Mouse (Mus musculus): ENCODE data around the gene Hoxa13. TPM values are rescaled to one million over a fixed set of nuclear protein-coding genes. Genes with fewer than 3 reads are reported as not detected.

The Hoxa13 gene
- 1 to 10 TPM; 3.7 to 6.0 TPM for total RNA-seq (2021)
- long read RNA-seq, experiment 1, partial matches to known transcripts = 0 of 4 reads
- long read RNA-seq, experiment 1, other reads (novel, unspliced or antisense) = 0 of 4 reads
- long read RNA-seq, experiment 2, partial matches to known transcripts = 2 of 5 reads
- long read RNA-seq, experiment 2, other reads (novel, unspliced or antisense) = 0 of 5 reads

- DNase-seq (ENCODE audit: low spot score) = no peak
Observed at GRCm38 (mm10) chr6:52260654-52261575, at the start of gene Hoxa13. TSS of gene Hoxa13 (minus strand) at chr6:52260880.

- no peak for DNase-seq (ENCODE audit: low spot score)
Observed at GRCm38 (mm10) chr6:52310366-52310765, 49.7 kb upstream of the Hoxa13 start.

- DNase-seq (ENCODE audit: low spot score) = no peak
Observed at GRCm38 (mm10) chr6:52309766-52310165, 49.1 kb upstream of the Hoxa13 start.

- DNase-seq (ENCODE audit: low spot score) = peak; percentile 64
Observed at GRCm38 (mm10) chr6:52305877-52306389, 45.3 kb upstream of the Hoxa13 start.

- no peak for DNase-seq (ENCODE audit: low spot score)
Observed at GRCm38 (mm10) chr6:52303426-52303825, 42.7 kb upstream of the Hoxa13 start.

GRCm38 (mm10) chr6:52300806-52301205 is 40.1 kb upstream of the Hoxa13 start:
- peak; percentile 34 for DNase-seq (ENCODE audit: low spot score)

GRCm38 (mm10) chr6:52298511-52298910 is 37.8 kb upstream of the Hoxa13 start:
- DNase-seq (ENCODE audit: low spot score) = no peak

GRCm38 (mm10) chr6:52294616-52295015 is 33.9 kb upstream of the Hoxa13 start:
- no peak for DNase-seq (ENCODE audit: low spot score)

GRCm38 (mm10) chr6:52292328-52292727 is 31.6 kb upstream of the Hoxa13 start:
- DNase-seq (ENCODE audit: low spot score) = no peak

- peak; percentile 48 for DNase-seq (ENCODE audit: low spot score)
Observed at GRCm38 (mm10) chr6:52291021-52291860, 30.6 kb upstream of the Hoxa13 start.

- no peak for DNase-seq (ENCODE audit: low spot score)
Observed at GRCm38 (mm10) chr6:52290186-52290585, 29.5 kb upstream of the Hoxa13 start.

- DNase-seq (ENCODE audit: low spot score) = no peak
Observed at GRCm38 (mm10) chr6:52283896-52284295, 23.2 kb upstream of the Hoxa13 start.

GRCm38 (mm10) chr6:52281084-52281483 is 20.4 kb upstream of the Hoxa13 start:
- no peak for DNase-seq (ENCODE audit: low spot score)

GRCm38 (mm10) chr6:52276920-52277319 is 16.2 kb upstream of the Hoxa13 start:
- DNase-seq (ENCODE audit: low spot score) = no peak

GRCm38 (mm10) chr6:52276382-52276781 is 15.7 kb upstream of the Hoxa13 start:
- DNase-seq (ENCODE audit: low spot score) = no peak

- no peak for DNase-seq (ENCODE audit: low spot score)
Observed at GRCm38 (mm10) chr6:52275563-52276280, 15.0 kb upstream of the Hoxa13 start.

- no peak for DNase-seq (ENCODE audit: low spot score)
Observed at GRCm38 (mm10) chr6:52274576-52274975, 13.9 kb upstream of the Hoxa13 start.

GRCm38 (mm10) chr6:52273656-52274280 is 13.1 kb upstream of the Hoxa13 start:
- no peak for DNase-seq (ENCODE audit: low spot score)

GRCm38 (mm10) chr6:52272766-52273655 is 12.3 kb upstream of the Hoxa13 start:
- no peak for DNase-seq (ENCODE audit: low spot score)
